Mouse (Mus musculus): ENCODE measurements around the gene Enkur. TPM values are rescaled to one million over a fixed set of nuclear protein-coding genes. Genes with fewer than 3 reads are reported as not detected.

Gene Enkur
- total RNA-seq, 1 experiment = 0.31 TPM

DNA sequence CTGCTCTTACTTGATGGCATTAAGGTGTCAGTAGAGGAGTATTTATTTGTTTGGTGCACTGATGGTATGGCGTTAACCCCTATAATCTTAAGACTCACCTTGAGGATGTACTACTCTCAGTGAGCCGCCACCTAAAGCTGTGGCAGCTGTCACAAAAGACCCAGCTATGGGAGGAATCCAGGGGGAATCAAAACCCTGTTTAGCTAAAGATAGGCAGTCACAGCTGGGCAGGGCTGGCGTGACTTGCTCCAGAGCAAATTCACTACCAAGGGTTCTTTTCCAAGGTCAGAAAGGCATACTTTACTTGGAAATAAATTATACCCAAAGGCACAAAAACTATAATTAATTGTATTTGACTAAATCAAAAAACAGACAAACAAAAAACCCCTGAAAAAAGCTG lies 26.0 kb upstream of the Enkur start:
- no peak for DNase-seq (ENCODE audit: low read depth, low spot score)
- TF ChIP-seq ZC3H11A (IDR thresholded peaks at IDR 0.05; ENCODE audit: borderline replicate concordance, low read depth, low read length) = no peak
- no peak for TF ChIP-seq HCFC1 (IDR thresholded peaks at IDR 0.05; ENCODE audit: borderline replicate concordance, insufficient read depth, low read length)
- TF ChIP-seq CHD2 (IDR thresholded peaks at IDR 0.05; ENCODE audit: low read depth, low read length) = no peak
- TF ChIP-seq MAFK (IDR thresholded peaks at IDR 0.05; ENCODE audit: insufficient read depth, low read depth, low read length) = no peak
- TF ChIP-seq ZNF384 (IDR thresholded peaks at IDR 0.05; ENCODE audit: low read depth, low read length) = no peak
- H3K36me3 ChIP-seq (ENCODE audit: control insufficient read depth, insufficient read depth, low read length, poor library complexity, severe bottlenecking) = peaks cover 3% of the 10 kb centered on the region; the same call in 1 of the 2 replicates
- H3K27ac ChIP-seq (ENCODE audit: insufficient read depth, low read depth, low read length, poor library complexity, severe bottlenecking) = no peak overlapping the region
- in situ Hi-C loops (cut with MboI; ENCODE audit: low sequenced_read_pairs in 2 of 2, unreplicated experiment in 2 of 2) = no loop called here
- no peak overlapping the region for H3K4me3 ChIP-seq (ENCODE audit: insufficient read depth in 1 of 2, low read depth in 1 of 2, low read length in 2 of 2, poor library complexity in 1 of 2, severe bottlenecking in 1 of 2)
- H3K4me1 ChIP-seq (ENCODE audit: control insufficient read depth in 2 of 2, insufficient read depth in 2 of 2, low read length in 2 of 2, poor library complexity in 1 of 2) = 0 out of 4 replicates have a peak, but pooled peaks cover 0 to 1% of the 10 kb centered on the region in 2 experiments
- H3K9ac ChIP-seq (ENCODE audit: insufficient read depth, low read depth, low read length, poor library complexity, severe bottlenecking) = no peak overlapping the region
- no peaks in the 10 kb centered on the region for H3K9me3 ChIP-seq (ENCODE audit: control insufficient read depth, insufficient read depth, low read depth, low read length)

DNA sequence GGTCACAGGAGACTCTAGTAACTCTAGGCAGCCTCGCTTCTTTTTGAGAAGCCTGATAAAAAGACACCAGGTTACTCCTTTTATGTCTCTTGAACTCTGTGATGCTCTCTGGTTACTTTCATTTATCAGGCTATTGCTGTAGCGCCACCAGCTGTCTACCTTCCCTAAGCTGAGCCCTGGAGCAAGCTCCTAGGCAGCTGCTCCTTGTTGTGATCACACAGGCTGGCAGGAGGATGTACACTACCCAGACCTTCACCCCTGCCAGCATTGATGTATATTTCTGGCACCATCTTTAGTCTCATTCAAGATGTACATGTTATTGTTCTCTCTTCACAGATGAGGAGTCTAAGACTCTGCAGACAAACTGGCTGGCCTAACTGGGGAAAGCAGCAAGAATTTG lies 25.1 kb upstream of the Enkur start:
- Histone ChIP-seq H3K36me3 (ENCODE audit: control insufficient read depth, insufficient read depth, low read length, poor library complexity, severe bottlenecking) (peaks cover 3% of the 10 kb centered on the region; the same call in 1 of the 2 replicates), H3K9me3 (ENCODE audit: control insufficient read depth, insufficient read depth, low read depth, low read length) (0 out of 2 replicates have a peak, but pooled peaks cover 2% of the 10 kb centered on the region), H3K27ac (ENCODE audit: insufficient read depth, low read depth, low read length, poor library complexity, severe bottlenecking) (no peak overlapping the region), H3K4me3 (ENCODE audit: insufficient read depth in 1 of 2, low read depth in 1 of 2, low read length in 2 of 2, poor library complexity in 1 of 2, severe bottlenecking in 1 of 2) (no peak overlapping the region), H3K9ac (ENCODE audit: insufficient read depth, low read depth, low read length, poor library complexity, severe bottlenecking) (no peak overlapping the region), H3K4me1 (ENCODE audit: control insufficient read depth in 2 of 2, insufficient read depth in 2 of 2, low read length in 2 of 2, poor library complexity in 1 of 2) (0 out of 4 replicates have a peak, but pooled peaks cover 0 to 1% of the 10 kb centered on the region in 2 experiments)
- TF ChIP-seq CHD2 (IDR thresholded peaks at IDR 0.05; ENCODE audit: low read depth, low read length) (no peak), HCFC1 (IDR thresholded peaks at IDR 0.05; ENCODE audit: borderline replicate concordance, insufficient read depth, low read length) (no peak), ZNF384 (IDR thresholded peaks at IDR 0.05; ENCODE audit: low read depth, low read length) (no peak), MAFK (IDR thresholded peaks at IDR 0.05; ENCODE audit: insufficient read depth, low read depth, low read length) (no peak), ZC3H11A (IDR thresholded peaks at IDR 0.05; ENCODE audit: borderline replicate concordance, low read depth, low read length) (no peak)
- no peak for DNase-seq (ENCODE audit: low read depth, low spot score)
- in situ Hi-C loops (cut with MboI; ENCODE audit: low sequenced_read_pairs in 2 of 2, unreplicated experiment in 2 of 2) = no loop called here

DNA sequence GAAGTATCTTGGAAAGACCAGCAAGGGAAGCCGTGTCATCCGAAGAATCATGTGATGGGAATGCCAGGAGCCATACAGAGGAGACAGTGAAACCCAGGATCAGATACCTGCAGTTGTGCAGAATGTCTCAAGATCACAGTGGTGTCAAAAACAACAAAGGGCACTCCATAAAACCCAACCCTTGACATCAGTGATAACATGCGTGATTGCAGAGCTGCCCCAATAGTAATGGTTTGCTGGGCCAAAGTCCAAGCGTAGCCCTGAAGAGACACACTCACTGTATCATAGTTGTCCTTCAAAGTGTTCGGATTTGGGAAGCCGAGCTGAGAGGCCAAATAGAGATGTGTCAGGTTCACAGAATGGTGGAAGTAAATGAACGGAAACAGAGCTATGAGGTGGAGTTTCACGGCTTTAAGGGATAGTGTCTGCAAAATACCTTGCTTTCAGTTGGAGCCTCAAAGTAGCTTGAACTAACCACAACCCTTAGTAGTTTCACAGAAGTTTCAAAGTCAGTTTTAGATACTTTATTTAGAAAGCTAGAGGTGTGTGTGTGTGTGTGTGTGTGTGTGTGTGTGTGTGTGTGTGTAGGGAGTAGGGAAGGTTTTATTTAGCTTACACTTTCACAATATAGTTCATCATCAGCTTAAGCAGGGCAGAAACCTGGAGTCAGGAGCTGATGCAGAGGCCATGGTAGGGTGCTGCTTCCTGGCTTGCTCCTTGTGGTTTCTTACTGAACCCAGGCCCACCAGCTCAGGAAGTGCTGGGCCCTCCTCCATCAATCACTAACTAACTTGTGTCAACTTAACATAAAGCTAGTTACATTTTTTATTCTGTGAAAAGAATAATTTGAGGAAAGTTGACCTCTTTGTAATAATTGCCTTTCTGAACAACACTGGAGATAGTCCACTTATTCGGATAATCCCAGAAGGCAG lies 17.6 kb upstream of the Enkur start:
- TF ChIP-seq HCFC1 (IDR thresholded peaks at IDR 0.05; ENCODE audit: borderline replicate concordance, insufficient read depth, low read length) (no peak), ZNF384 (IDR thresholded peaks at IDR 0.05; ENCODE audit: low read depth, low read length) (no peak), MAFK (IDR thresholded peaks at IDR 0.05; ENCODE audit: insufficient read depth, low read depth, low read length) (no peak), CHD2 (IDR thresholded peaks at IDR 0.05; ENCODE audit: low read depth, low read length) (no peak), ZC3H11A (IDR thresholded peaks at IDR 0.05; ENCODE audit: borderline replicate concordance, low read depth, low read length) (no peak)

DNA sequence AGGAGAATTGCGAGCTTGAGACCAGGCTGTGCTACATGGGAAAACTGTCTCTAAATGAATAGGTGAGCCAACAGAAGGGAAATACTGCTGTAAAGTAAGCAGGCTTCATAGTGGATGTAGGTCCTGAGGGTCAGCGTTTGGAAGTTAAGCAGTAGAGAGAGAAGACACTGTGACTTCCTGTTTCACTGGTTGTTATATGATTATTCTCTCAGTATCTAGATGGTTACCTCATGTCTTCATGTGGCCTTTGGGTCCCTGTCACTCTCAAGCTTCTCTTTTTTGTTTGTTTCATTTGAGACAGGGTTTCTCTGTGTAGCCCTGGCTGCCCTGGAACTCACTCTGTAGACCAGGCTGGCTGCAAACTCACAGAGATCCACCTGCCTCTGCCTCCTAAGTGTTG lies 10.1 kb upstream of the Enkur start:
- TF ChIP-seq CHD2 (IDR thresholded peaks at IDR 0.05; ENCODE audit: low read depth, low read length) (no peak), MAFK (IDR thresholded peaks at IDR 0.05; ENCODE audit: insufficient read depth, low read depth, low read length) (no peak), ZC3H11A (IDR thresholded peaks at IDR 0.05; ENCODE audit: borderline replicate concordance, low read depth, low read length) (no peak), ZNF384 (IDR thresholded peaks at IDR 0.05; ENCODE audit: low read depth, low read length) (no peak), HCFC1 (IDR thresholded peaks at IDR 0.05; ENCODE audit: borderline replicate concordance, insufficient read depth, low read length) (no peak)
- Histone ChIP-seq H3K36me3 (ENCODE audit: control insufficient read depth, insufficient read depth, low read length, poor library complexity, severe bottlenecking) (no peaks in the 10 kb centered on the region; the same call in 1 of the 2 replicates), H3K27ac (ENCODE audit: insufficient read depth, low read depth, low read length, poor library complexity, severe bottlenecking) (no peak overlapping the region), H3K9ac (ENCODE audit: insufficient read depth, low read depth, low read length, poor library complexity, severe bottlenecking) (no peak overlapping the region), H3K4me1 (ENCODE audit: control insufficient read depth in 2 of 2, insufficient read depth in 2 of 2, low read length in 2 of 2, poor library complexity in 1 of 2) (no peaks in the 10 kb centered on the region), H3K9me3 (ENCODE audit: control insufficient read depth, insufficient read depth, low read depth, low read length) (no peaks in the 10 kb centered on the region), H3K4me3 (ENCODE audit: insufficient read depth in 1 of 2, low read depth in 1 of 2, low read length in 2 of 2, poor library complexity in 1 of 2, severe bottlenecking in 1 of 2) (no peak overlapping the region)
- DNase-seq (ENCODE audit: low read depth, low spot score) = no peak
- in situ Hi-C loops (cut with MboI; ENCODE audit: low sequenced_read_pairs in 2 of 2, unreplicated experiment in 2 of 2) = no loop called here

More for the DNA sequence above, 17.6 kb upstream of the Enkur start:
- Histone ChIP-seq H3K4me3 (ENCODE audit: insufficient read depth in 1 of 2, low read depth in 1 of 2, low read length in 2 of 2, poor library complexity in 1 of 2, severe bottlenecking in 1 of 2) (no peak overlapping the region), H3K9ac (ENCODE audit: insufficient read depth, low read depth, low read length, poor library complexity, severe bottlenecking) (no peak overlapping the region), H3K9me3 (ENCODE audit: control insufficient read depth, insufficient read depth, low read depth, low read length) (0 out of 2 replicates have a peak, but pooled peaks cover 2% of the 10 kb centered on the region), H3K4me1 (ENCODE audit: control insufficient read depth in 2 of 2, insufficient read depth in 2 of 2, low read length in 2 of 2, poor library complexity in 1 of 2) (no peaks in the 10 kb centered on the region), H3K36me3 (ENCODE audit: control insufficient read depth, insufficient read depth, low read length, poor library complexity, severe bottlenecking) (peaks cover 3% of the 10 kb centered on the region; the same call in 1 of the 2 replicates), H3K27ac (ENCODE audit: insufficient read depth, low read depth, low read length, poor library complexity, severe bottlenecking) (no peak overlapping the region)
- DNase-seq (ENCODE audit: low read depth, low spot score) = no peak
- in situ Hi-C loops (cut with MboI; ENCODE audit: low sequenced_read_pairs in 2 of 2, unreplicated experiment in 2 of 2) = no loop called here

Measured in ES-E14 (cell line).